7 mouse cellular contexts compared by ENCODE assay signal in the genomic region with DNA sequence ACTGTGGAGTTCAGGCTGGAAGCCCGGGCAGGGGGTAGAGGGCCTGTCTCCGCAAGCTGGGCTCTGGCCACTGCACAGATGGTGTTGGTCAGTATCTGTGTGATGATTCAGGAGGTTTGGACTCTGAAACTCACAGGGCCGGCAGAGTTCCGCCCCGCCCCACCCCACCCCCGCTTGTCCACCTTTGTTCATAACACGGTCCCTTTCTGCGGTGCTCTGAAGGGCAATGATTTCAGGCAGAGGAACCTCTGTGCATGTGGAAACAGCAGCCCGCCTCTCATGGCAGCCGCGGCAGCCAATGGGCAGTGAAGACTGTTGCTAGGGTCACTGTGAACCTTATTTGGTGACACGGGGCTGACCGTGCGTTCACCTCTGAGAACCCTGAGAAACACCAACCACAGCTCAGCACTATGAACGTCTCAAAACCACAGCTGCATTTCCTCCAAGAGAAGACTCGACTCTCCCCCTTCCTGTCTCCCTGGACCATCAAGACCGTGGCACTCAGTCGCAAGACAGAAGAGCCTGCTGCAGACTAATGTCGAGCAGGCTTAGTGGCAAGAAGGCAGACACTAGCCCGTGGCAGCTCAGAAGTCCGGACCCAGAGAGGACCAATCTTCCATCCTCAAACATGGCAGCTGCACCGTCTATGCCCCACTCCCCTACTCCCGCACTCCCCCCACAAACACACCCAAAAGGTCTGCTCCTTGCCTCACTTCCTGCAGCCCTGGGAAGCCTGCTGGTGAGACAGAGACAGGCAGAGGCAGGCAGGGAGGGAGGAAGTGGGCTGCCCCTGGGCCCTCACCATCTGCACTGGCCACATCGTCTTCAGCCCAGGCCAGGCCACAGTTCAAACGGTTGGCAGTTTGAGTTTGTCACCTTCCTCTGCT. TPM values are rescaled to one million over a fixed set of nuclear protein-coding genes. Genes with fewer than 3 reads are reported as not detected.
DNase-seq lines count a peak whose midpoint lies in the region; ATAC-seq and TF ChIP-seq lines count a peak whose summit lies in the region.

No protein-coding gene starts in this region.

- H3K4me3 ChIP-seq in heart, adult 2 months = no peak overlapping the region
- H3K4me3 ChIP-seq in kidney, postnatal 0 days (replicated peaks; ENCODE audit: low read depth, low read length) = no peak overlapping the region
- H3K4me3 ChIP-seq in macrophage (ENCODE audit: inconsistent target) = peak overlapping the region; percentile 0; the same call in 1 of the 2 replicates

- peak overlapping the region; percentile 23; the same call in 1 of the 2 replicates for H3K9ac ChIP-seq in heart, adult 2 months (ENCODE audit: low read depth, low read length)
- no peak overlapping the region for H3K9ac ChIP-seq in kidney, postnatal 0 days (ENCODE audit: low read depth, low read length)

- peak; percentile 45 for TF ChIP-seq CTCF in heart, adult 2 months (IDR thresholded peaks at IDR 0.05)
- TF ChIP-seq CTCF in kidney, postnatal 0 days (IDR thresholded peaks at IDR 0.05; ENCODE audit: low read depth) = peak; percentile 14; the same call in 1 of the 2 replicates

- H3K79me2 ChIP-seq in heart, adult 2 months (replicated peaks; ENCODE audit: control insufficient read depth, insufficient read depth, low read length) = no peaks in the 10 kb centered on the region
- H3K79me2 ChIP-seq in macrophage (ENCODE audit: inconsistent target) = no peaks in the 10 kb centered on the region

- H3K27me3 ChIP-seq in heart, adult 2 months (ENCODE audit: control insufficient read depth, insufficient read depth, low read length) = no peaks in the 10 kb centered on the region
- no peaks in the 10 kb centered on the region for H3K27me3 ChIP-seq in kidney, postnatal 0 days (ENCODE audit: insufficient read depth, low read length)

- H3K27ac ChIP-seq in heart, adult 2 months = peak overlapping the region; percentile 69
- H3K27ac ChIP-seq in kidney, postnatal 0 days = peak overlapping the region; percentile 67
- peak overlapping the region; percentile 83 for H3K27ac ChIP-seq in macrophage

- 43% methylated on average over 25 of the region's 25 CpGs for WGBS in heart, adult 2 months
- WGBS in kidney, postnatal 0 days = 28% methylated on average over 25 of the region's 25 CpGs
- 3% methylated on average over 24 of the region's 25 CpGs for WGBS in macrophage (ENCODE audit: missing documents)

- no peak overlapping the region; the same call in 1 of the 2 replicates for H3K4me2 ChIP-seq in kidney, postnatal 0 days (ENCODE audit: low read length)

- intact Hi-C loops in heart, adult 2 months (cut with DNase I) = no loop called here

- 0 out of 2 replicates have a peak, but pooled peaks have one; percentile 21 for TF ChIP-seq POLR2A in heart, adult 2 months (IDR thresholded peaks at IDR 0.05; ENCODE audit: insufficient read depth, low read depth, low read length)

- peak; percentile 87 for DNase-seq in CD4-positive helper T cell, adult 2 months (ENCODE audit: low read depth, low spot score)
- peak; percentile 44 for DNase-seq in ES-CJ7 (ENCODE audit: low read depth, low spot score)
- DNase-seq in heart, adult 2 months = peak; percentile 60 to 76
- DNase-seq in kidney, postnatal 0 days (ENCODE audit: low spot score) = peak; percentile 85
- DNase-seq in thymus, postnatal 10 days (ENCODE audit: low spot score in 2 of 2) = peak; percentile 69 to 71

- H3K9me3 ChIP-seq in kidney, postnatal 0 days (replicated peaks; ENCODE audit: low read length) = no peaks in the 10 kb centered on the region

- peaks cover 6% of the 10 kb centered on the region; the same call in 1 of the 2 replicates for H3K36me3 ChIP-seq in heart, adult 2 months (ENCODE audit: control insufficient read depth, insufficient read depth, low read length)
- H3K36me3 ChIP-seq in kidney, postnatal 0 days (ENCODE audit: insufficient read depth, low read length) = no peaks in the 10 kb centered on the region
- H3K36me3 ChIP-seq in macrophage (ENCODE audit: inconsistent target) = no peaks in the 10 kb centered on the region

- peak; percentile 79 for ATAC-seq in kidney, postnatal 0 days (replicated peaks; ENCODE audit: low FRiP score, low read depth)
- no peak for ATAC-seq in erythroid progenitor cell, adult 5-6 weeks (replicated peaks; ENCODE audit: low FRiP score, poor library complexity, severe bottlenecking)

- TF ChIP-seq EP300 in heart, adult 2 months (IDR thresholded peaks at IDR 0.05; ENCODE audit: insufficient read depth, low read depth, low read length) = no peak

- peaks cover 32% of the 10 kb centered on the region for H3K4me1 ChIP-seq in heart, adult 2 months (ENCODE audit: control insufficient read depth, insufficient read depth, low read length)
- H3K4me1 ChIP-seq in kidney, postnatal 0 days (replicated peaks; ENCODE audit: insufficient read depth, low read length) = peaks cover 27% of the 10 kb centered on the region

RNA-seq across cellular contexts. Expression of gene Gm17334, which starts 21.9 kb away (rescaled TPM):
- total RNA-seq in heart, adult 2 months (2021) = under 1 TPM in 1 of 2 experiments, not detected in 1; 0.47 TPM
- polyA plus RNA-seq in heart, adult 2 months (2012; rRNA removed) = 1.4 and 1.8 TPM in 2 replicates
- polyA plus RNA-seq in kidney, postnatal 0 days (2015; fragmentation: Nextera tagmentation; extraction: Ambion mirVana) = 0.20 and 0.21 TPM in 2 replicates
- total RNA-seq in macrophage (2018; cell fraction: chromatin; rRNA removed) = 1 to 10 TPM in 12 of 26 experiments, under 1 TPM in 2, not detected in 12; 0.88 to 3.4 (median 1.3) TPM
- total RNA-seq in macrophage (2018; cell fraction: cytosol; rRNA removed) = under 1 TPM in 8 of 26 experiments, not detected in 18; 0.14 to 0.42 (median 0.19) TPM
- 1 to 10 TPM in 12 of 26 experiments, under 1 TPM in 3, not detected in 11; 0.53 to 5.5 (median 1.5) TPM for total RNA-seq in macrophage (2018; cell fraction: nucleus; rRNA removed)
- polyA plus RNA-seq in macrophage (2018) = not detected in 3 replicates
- total RNA-seq in erythroid progenitor cell, adult 5-6 weeks (2015; ENCODE audit: low replicate concordance) = not detected in 2 replicates
- not detected in 2 replicates for total RNA-seq in erythroid progenitor cell, adult 5-6 weeks (2017; ENCODE audit: low replicate concordance)

RNA-seq across cellular contexts. Expression of gene Irf1, which starts 25.1 kb away (rescaled TPM):
- 10 to 100 TPM; 15.2 to 19.7 TPM for total RNA-seq in heart, adult 2 months (2021)
- polyA plus RNA-seq in heart, adult 2 months (2012; rRNA removed) = 20.5 and 28.6 TPM in 2 replicates
- 14.0 and 17.9 TPM in 2 replicates for polyA plus RNA-seq in kidney, postnatal 0 days (2015; fragmentation: Nextera tagmentation; extraction: Ambion mirVana)
- total RNA-seq in macrophage (2018; cell fraction: chromatin; rRNA removed) = 1,000 to 10,000 TPM in 16 of 26 experiments, 100 to 1,000 TPM in 10; 182 to 4,122 (median 1,484) TPM
- total RNA-seq in macrophage (2018; cell fraction: cytosol; rRNA removed) = 1,000 to 10,000 TPM in 3 of 26 experiments, 100 to 1,000 TPM in 20, 10 to 100 TPM in 3; 70.8 to 1,263 (median 454) TPM
- total RNA-seq in macrophage (2018; cell fraction: nucleus; rRNA removed) = 1,000 to 10,000 TPM in 16 of 26 experiments, 100 to 1,000 TPM in 10; 125 to 4,136 (median 1,548) TPM
- 39.6 to 162 TPM (median 77.3 TPM) in 3 replicates for polyA plus RNA-seq in macrophage (2018)
- total RNA-seq in erythroid progenitor cell, adult 5-6 weeks (2015; ENCODE audit: low replicate concordance) = 10.1 and 10.9 TPM in 2 replicates
- total RNA-seq in erythroid progenitor cell, adult 5-6 weeks (2017; ENCODE audit: low replicate concordance) = 7.2 and 38.7 TPM in 2 replicates
